In genomic region chr3:131070210-131070609, GRCm38 (mm10) we compare ENCODE assay signal across 12 mouse cellular contexts.
"Had no signal": no experiment of that assay in that cellular context is flagged by ENCODE, and none has a peak within 500 bp of the region (broad histone marks: within the 10 kb centered on the region; RNA-seq: fewer than 3 reads in every experiment).

No protein-coding gene starts in this region.

- H3K27ac ChIP-seq: kidney, embryonic 15.5 days; limb, embryonic 15.5 days; liver, embryonic 12.5 days; midbrain, embryonic 12.5 days; neural tube, embryonic 13.5 days had no signal

- H3K4me2 ChIP-seq: kidney, embryonic 15.5 days; limb, embryonic 15.5 days; liver, embryonic 12.5 days; lung, embryonic 14.5 days; midbrain, embryonic 12.5 days; neural tube, embryonic 13.5 days had no signal

- H3K4me1 ChIP-seq: liver, embryonic 12.5 days had no signal

- H3K36me3 ChIP-seq: kidney, embryonic 15.5 days; limb, embryonic 15.5 days; liver, embryonic 12.5 days; midbrain, embryonic 12.5 days; neural tube, embryonic 13.5 days had no signal

- H3K9ac ChIP-seq: kidney, embryonic 15.5 days; limb, embryonic 15.5 days; liver, embryonic 12.5 days; lung, embryonic 14.5 days; midbrain, embryonic 12.5 days; neural tube, embryonic 13.5 days had no signal

- H3K27me3 ChIP-seq: kidney, embryonic 15.5 days; limb, embryonic 15.5 days; liver, embryonic 12.5 days had no signal

- ATAC-seq: liver, embryonic 12.5 days had no signal

- DNase-seq: kidney, postnatal 14 days; lung, embryonic 14.5 days; lung, postnatal 10 days; lung, postnatal 4 days; right cerebral cortex, adult 18-20 months; right cerebral cortex, postnatal 25 days; thymus, postnatal 4 days had no signal

- H3K4me3 ChIP-seq: kidney, embryonic 15.5 days; limb, embryonic 15.5 days; liver, embryonic 12.5 days; midbrain, embryonic 12.5 days; neural tube, embryonic 13.5 days had no signal

- H3K9me3 ChIP-seq: kidney, embryonic 15.5 days; limb, embryonic 15.5 days; liver, embryonic 12.5 days; midbrain, embryonic 12.5 days; neural tube, embryonic 13.5 days had no signal
